ENCODE assay signal across 8 mouse cellular contexts in the genomic region with DNA sequence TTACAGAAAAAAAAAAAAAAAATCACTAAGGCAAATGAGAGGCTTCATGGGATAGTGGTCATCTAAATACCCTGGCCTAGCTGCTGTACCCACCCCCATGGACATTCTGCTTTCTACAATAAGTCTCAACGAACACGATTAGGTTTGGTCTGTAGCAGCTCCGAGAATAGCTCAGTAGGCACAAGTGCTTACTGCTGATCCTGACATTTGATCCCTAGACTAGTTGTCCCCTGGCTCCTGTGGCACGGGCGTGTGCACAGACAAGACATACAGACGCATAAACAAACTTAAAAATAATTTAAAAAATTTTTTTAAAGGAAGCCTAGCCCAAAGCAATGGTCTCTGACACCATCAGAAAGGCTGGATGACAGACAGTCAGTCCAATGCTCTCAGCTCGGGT. TPM values are rescaled to one million over a fixed set of nuclear protein-coding genes. Genes with fewer than 3 reads are reported as not detected.
A peak's percentile ranks its signal among the peaks of the same experiment; 100 is the strongest.
DNase-seq lines count a peak whose midpoint lies in the region; ATAC-seq and TF ChIP-seq lines count a peak whose summit lies in the region.

No protein-coding gene starts in this region.

- no peaks in the 10 kb centered on the region for H3K36me3 ChIP-seq in liver, adult 2 months (ENCODE audit: control insufficient read depth, insufficient read depth, low read length)
- 0 out of 2 replicates have a peak, but pooled peaks cover 6% of the 10 kb centered on the region for H3K36me3 ChIP-seq in embryonic facial prominence, embryonic 12.5 days
- H3K36me3 ChIP-seq in intestine, embryonic 15.5 days, result peaks cover 3% of the 10 kb centered on the region; the same call in 1 of the 2 replicates
- H3K36me3 ChIP-seq in neural tube, embryonic 13.5 days, result peaks cover 14% of the 10 kb centered on the region

- DNase-seq in liver, adult 2 months (ENCODE audit: extremely low read depth, low read depth, low spot score), result no peak
- DNase-seq in liver (no peak), MN1 (ENCODE audit: low spot score) (no peak)
- no peak for DNase-seq in cerebellum, adult 9-11 months
- no peak for DNase-seq in cerebellum, adult 11-12 months

- no peak for TF ChIP-seq POLR2A in liver, adult 2 months (IDR thresholded peaks at IDR 0.05; ENCODE audit: extremely low read depth, insufficient read depth, low read length)

- no peak for ATAC-seq in embryonic facial prominence, embryonic 12.5 days (ENCODE audit: insufficient number of reproducible peaks, insufficient read depth, low FRiP score, low TSS enrichment)
- peak; percentile 2; the same call in 1 of the 2 replicates for ATAC-seq in intestine, embryonic 15.5 days
- ATAC-seq in neural tube, embryonic 13.5 days (ENCODE audit: low read depth), result peak; percentile 5; the same call in 1 of the 2 replicates

- peak overlapping the region; percentile 74 for H3K4me3 ChIP-seq in liver, adult 2 months (ENCODE audit: insufficient read depth, low read depth, low read length)
- H3K4me3 ChIP-seq in embryonic facial prominence, embryonic 12.5 days, result peak overlapping the region; percentile 76
- H3K4me3 ChIP-seq in intestine, embryonic 15.5 days (replicated peaks), result peak overlapping the region; percentile 76
- H3K4me3 ChIP-seq in neural tube, embryonic 13.5 days, result peak overlapping the region; percentile 69

- no peak overlapping the region for H3K27ac ChIP-seq in liver, adult 2 months (replicated peaks; ENCODE audit: insufficient read depth, low read depth, low read length)
- H3K27ac ChIP-seq in embryonic facial prominence, embryonic 12.5 days, result peak overlapping the region; percentile 82; the same call in 1 of the 2 replicates
- peak overlapping the region; percentile 76; the same call in 1 of the 2 replicates for H3K27ac ChIP-seq in intestine, embryonic 15.5 days
- H3K27ac ChIP-seq in neural tube, embryonic 13.5 days (replicated peaks), result peak overlapping the region; percentile 90

- H3K4me1 ChIP-seq in liver, adult 2 months (ENCODE audit: control insufficient read depth, insufficient read depth, low read length), result no peaks in the 10 kb centered on the region
- peaks cover 9% of the 10 kb centered on the region for H3K4me1 ChIP-seq in embryonic facial prominence, embryonic 12.5 days
- H3K4me1 ChIP-seq in intestine, embryonic 15.5 days (replicated peaks), result 0 out of 2 replicates have a peak, but pooled peaks cover 4% of the 10 kb centered on the region
- peaks cover 30% of the 10 kb centered on the region for H3K4me1 ChIP-seq in neural tube, embryonic 13.5 days (replicated peaks)

- H3K9me3 ChIP-seq in embryonic facial prominence, embryonic 12.5 days, result no peaks in the 10 kb centered on the region
- H3K9me3 ChIP-seq in intestine, embryonic 15.5 days, result no peaks in the 10 kb centered on the region
- H3K9me3 ChIP-seq in neural tube, embryonic 13.5 days, result no peaks in the 10 kb centered on the region

- H3K4me2 ChIP-seq in embryonic facial prominence, embryonic 12.5 days (replicated peaks), result peak overlapping the region; percentile 79
- peak overlapping the region; percentile 84 for H3K4me2 ChIP-seq in intestine, embryonic 15.5 days (replicated peaks)
- peak overlapping the region; percentile 74 for H3K4me2 ChIP-seq in neural tube, embryonic 13.5 days

- WGBS in liver, adult 2 months, result 31% methylated on average over 7 of the region's 7 CpGs
- WGBS in embryonic facial prominence, embryonic 12.5 days, result 3% methylated on average over 7 of the region's 7 CpGs
- WGBS in intestine, embryonic 15.5 days, result 16% methylated on average over 7 of the region's 7 CpGs
- 4% methylated on average over 7 of the region's 7 CpGs for WGBS in neural tube, embryonic 13.5 days

- H3K27me3 ChIP-seq in liver, adult 2 months (ENCODE audit: control insufficient read depth, insufficient read depth, low read length), result no peaks in the 10 kb centered on the region
- no peaks in the 10 kb centered on the region for H3K27me3 ChIP-seq in embryonic facial prominence, embryonic 12.5 days
- H3K27me3 ChIP-seq in intestine, embryonic 15.5 days (replicated peaks), result no peaks in the 10 kb centered on the region
- H3K27me3 ChIP-seq in neural tube, embryonic 13.5 days, result no peaks in the 10 kb centered on the region

- no peaks in the 10 kb centered on the region for H3K79me2 ChIP-seq in liver, adult 2 months (ENCODE audit: control insufficient read depth, insufficient read depth, low read length)

- no peak for TF ChIP-seq CTCF in liver, adult 2 months (IDR thresholded peaks at IDR 0.05; ENCODE audit: low read depth, low read length)

- peak overlapping the region; percentile 67 for H3K9ac ChIP-seq in liver, adult 2 months (ENCODE audit: low read depth, low read length)
- H3K9ac ChIP-seq in embryonic facial prominence, embryonic 12.5 days, result peak overlapping the region; percentile 76
- H3K9ac ChIP-seq in intestine, embryonic 15.5 days, result peak overlapping the region; percentile 87
- H3K9ac ChIP-seq in neural tube, embryonic 13.5 days, result peak overlapping the region; percentile 83

RNA-seq across cellular contexts. Expression of a gene that starts 0.6 kb away (rescaled TPM):
- 4.5 and 4.8 TPM in 2 replicates for total RNA-seq in liver, adult 2 months (2014; rRNA removed)
- 1.0 and 1.4 TPM in 2 replicates for polyA plus RNA-seq in liver, adult 2 months (2012; rRNA removed)
- polyA plus RNA-seq in embryonic facial prominence, embryonic 12.5 days (2016; fragmentation: Nextera tagmentation; extraction: Ambion mirVana), result 78.2 and 78.4 TPM in 2 replicates
- polyA plus RNA-seq in intestine, embryonic 15.5 days (2015; fragmentation: Nextera tagmentation; extraction: Ambion mirVana), result 45.1 and 51.8 TPM in 2 replicates
- polyA plus RNA-seq in neural tube, embryonic 13.5 days (2015; fragmentation: Nextera tagmentation; extraction: Ambion mirVana), result 156 and 157 TPM in 2 replicates

Comparison
In these comparisons a context has a peak if more than half of its experiments do, and no peak if none do; other contexts are left out.
1. RNA of a gene that starts 0.6 kb away (polyA plus RNA-seq): 156 to 157 TPM in neural tube, embryonic 13.5 days, 78.2 to 78.4 TPM in embryonic facial prominence, embryonic 12.5 days and 45.1 to 51.8 TPM in intestine, embryonic 15.5 days; 1.0 to 1.4 TPM in liver, adult 2 months; every median in the first group is over 10 times any median in the second.
2. Peak in every context shown above with its lines, with median percentiles within 50 percentile points of each other: H3K4me3 ChIP-seq, H3K9ac ChIP-seq and H3K4me2 ChIP-seq.